Mouse (Mus musculus) ES-Bruce4 (cell line): Measurements from ENCODE around the gene Mybbp1a.

ENCODE experiments used
- CTCF ChIP-seq: IDR thresholded peaks from one replicate; pipeline ENCODE4 v1.8.1; 2011; ENCODE audit warnings: low read depth, low read length
- POLR2A ChIP-seq: IDR thresholded peaks from one replicate; pipeline ENCODE4 v1.8.1; 2011; ENCODE audit warnings: low read length; ENCODE audit not compliant: insufficient read depth

GRCm38 (mm10) chr11:72488753-72489271 lies 47.7 kb downstream of the Mybbp1a start:
- TF ChIP-seq CTCF, result no peak
- TF ChIP-seq POLR2A, result no peak
